Comparison of ENCODE assay signal across 8 mouse cellular contexts in the genomic region with DNA sequence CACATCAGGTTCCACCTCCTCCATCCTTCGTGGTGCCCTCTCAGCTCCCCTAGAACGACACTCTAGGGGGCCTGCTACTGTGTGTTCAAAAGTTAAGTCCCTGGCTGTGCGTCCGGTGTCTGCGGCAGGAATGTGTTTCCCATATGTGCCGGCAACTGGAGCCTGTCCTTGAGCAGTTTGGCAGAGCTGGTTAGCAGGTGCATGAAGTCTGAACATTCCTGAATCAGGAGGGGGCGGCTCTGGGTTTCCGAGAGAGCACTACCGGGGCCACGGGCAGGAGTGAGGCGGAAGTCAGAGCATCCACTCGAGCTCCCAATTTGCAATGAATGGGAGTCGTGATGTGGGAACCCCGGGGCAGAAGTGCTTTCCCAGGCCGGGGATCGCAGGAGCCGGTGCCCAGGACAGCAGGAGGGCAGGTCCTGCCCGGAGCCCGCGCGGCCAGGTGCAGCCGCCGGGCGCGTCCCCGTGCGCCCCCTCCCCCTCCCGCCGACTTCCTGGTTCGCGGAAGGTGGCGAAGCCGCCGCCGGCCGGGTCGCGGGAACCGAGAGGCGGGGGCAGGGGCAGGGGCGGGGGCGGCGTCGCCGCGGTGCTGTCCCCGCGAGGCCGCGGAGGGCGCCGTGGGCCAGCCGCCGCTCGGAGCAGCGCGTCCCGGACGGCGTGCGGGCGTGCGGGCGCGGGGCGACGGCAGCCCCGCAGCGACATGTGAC. TPM values are rescaled to one million over a fixed set of nuclear protein-coding genes. Genes with fewer than 3 reads are reported as not detected.
DNase-seq lines count a peak whose midpoint lies in the region; ATAC-seq lines count a peak whose summit lies in the region.

A gene (plus strand): TSS at position 275 of the 707 bp plus-strand sequence.

- intact Hi-C loops in gastrocnemius, postnatal 14 days (cut with DNase I; ENCODE audit: low total_unique reads), result no loop called here

- peak; percentile 91 for DNase-seq in ZHBTc4 (ENCODE audit: low read depth, low spot score)
- DNase-seq in gastrocnemius, postnatal 14 days, result peak; percentile 56
- DNase-seq in induced T-regulatory cell, adult 2 months (ENCODE audit: low read depth), result peak; percentile 84
- DNase-seq in left cerebral cortex, adult 8-10 months (ENCODE audit: low spot score in 2 of 2), result peak; percentile 61 to 66
- DNase-seq in right cerebral cortex, adult 2 months (ENCODE audit: low spot score in 2 of 2), result peak; percentile 52 to 68
- DNase-seq in urinary bladder, postnatal 14 days (ENCODE audit: low spot score), result peak; percentile 70

- peak; percentile 62 for ATAC-seq in common myeloid progenitor, adult 5-6 weeks (replicated peaks; ENCODE audit: low read depth, poor library complexity, severe bottlenecking)
- ATAC-seq in megakaryocyte, adult 5-6 weeks (ENCODE audit: poor library complexity, severe bottlenecking), result peak; percentile 61

RNA-seq across cellular contexts. Expression of the gene that starts here (rescaled TPM):
- total RNA-seq in common myeloid progenitor, adult 5-6 weeks (2017), result 20.9 and 25.1 TPM in 2 replicates
- 10 to 100 TPM; 14.9 to 19.1 TPM for total RNA-seq in gastrocnemius, postnatal 14 days (2021)
- total RNA-seq in left cerebral cortex, adult 8-10 months (2022), result 10 to 100 TPM; 43.2 to 61.9 (median 57.9) TPM
- total RNA-seq in megakaryocyte, adult 5-6 weeks (2015), result 26.2 and 28.1 TPM in 2 replicates
- 21.0 and 26.8 TPM in 2 replicates for total RNA-seq in megakaryocyte, adult 5-6 weeks (2017)

Comparison
In these comparisons a context has a peak if more than half of its experiments do, and no peak if none do; other contexts are left out.
1. Peak in every context shown above with its lines: DNase-seq and ATAC-seq.